Mouse (Mus musculus) gastrocnemius, postnatal 4 days (tissue): ENCODE results near the gene Btla. TPM values are rescaled to one million over a fixed set of nuclear protein-coding genes. Genes with fewer than 3 reads are reported as not detected.

Source experiments
- DNase-seq, 2 experiments: peaks; one replicate each; pipeline ENCODE4 v3.0.0; 2021 to 2022; ENCODE audit warnings: low spot score in 2 of 2, mixed read lengths in 2 of 2
- total RNA-seq, 2 experiments: library from RNA; stranded (reverse); gene quantifications; 2 replicates each; pipeline ENCODE4 v1.2.3; 2021

Gene Btla
- total RNA-seq, 2 experiments from 2014 or later = 0.16 to 0.44 TPM

GRCm38 (mm10) chr16:45257567-45257966, 33.5 kb downstream of the Btla start:
- no peak for DNase-seq

GRCm38 (mm10) chr16:45259663-45260062, 35.5 kb downstream of the Btla start:
- DNase-seq = no peak

- DNase-seq = no peak
These were observed 37.2 kb downstream of the Btla start for GRCm38 (mm10) chr16:45261321-45261720.

GRCm38 (mm10) chr16:45262051-45262450, 37.9 kb downstream of the Btla start:
- no peak for DNase-seq

- DNase-seq = no peak
These were observed 45.8 kb downstream of the Btla start for GRCm38 (mm10) chr16:45269886-45270285.

GRCm38 (mm10) chr16:45283093-45283492, 59.0 kb downstream of the Btla start:
- DNase-seq = no peak

- no peak for DNase-seq
These were observed 73.7 kb downstream of the Btla start for GRCm38 (mm10) chr16:45297806-45298205.

Other genes starting within 250 kb of the Btla start
- 100 to 1,000 TPM; 163 to 171 TPM for gene Ccdc80, start 130.9 kb upstream of the Btla start, total RNA-seq
- gene Slc35a5, start 65.6 kb upstream of the Btla start, total RNA-seq = 10 to 100 TPM; 11.0 to 13.2 TPM
- gene Atg3, start 65.5 kb upstream of the Btla start, total RNA-seq = 10 to 100 TPM; 26.8 to 33.2 TPM
- gene Cd200, start 184.7 kb downstream of the Btla start, total RNA-seq = 10 to 100 TPM; 29.9 to 40.0 TPM